Mouse (Mus musculus): ENCODE data around the gene Hoxc8. TPM values are rescaled to one million over a fixed set of nuclear protein-coding genes. Genes with fewer than 3 reads are reported as not detected.
A peak's percentile ranks its signal among the peaks of the same experiment; 100 is the strongest.

Gene Hoxc8
- polyA plus RNA-seq, 1 experiment from 2014 or later: not detected

MicroRNAs within 50 kb of the gene (microRNA counts, 519-probe panel; counts per million panel counts)
- microRNA mmu-miR-615-3p: 1,555 counts per million, percentile 2 among the panel's probes with 10 or more counts
- microRNA mmu-miR-615-5p: not detected

Other genes with a start within 250 kb of the Hoxc8 start
- gene Hoxc13, start 69.5 kb upstream of the Hoxc8 start, polyA plus RNA-seq (2014; fragmentation: Nextera tagmentation; extraction: Ambion mirVana): 0.11 and 0.48 TPM in 2 replicates
- not detected in 2 replicates for gene Hoxc12, start 53.9 kb upstream of the Hoxc8 start, polyA plus RNA-seq (2014; fragmentation: Nextera tagmentation; extraction: Ambion mirVana)
- not detected in 2 replicates for gene Hoxc11, start 36.2 kb upstream of the Hoxc8 start, polyA plus RNA-seq (2014; fragmentation: Nextera tagmentation; extraction: Ambion mirVana)
- gene Hoxc10, start 23.8 kb upstream of the Hoxc8 start, polyA plus RNA-seq (2014; fragmentation: Nextera tagmentation; extraction: Ambion mirVana): not detected in 2 replicates
- gene Hoxc5, start 23.2 kb upstream of the Hoxc8 start, polyA plus RNA-seq (2014; fragmentation: Nextera tagmentation; extraction: Ambion mirVana): 21.0 and 21.6 TPM in 2 replicates
- gene Hoxc9, start 14.2 kb upstream of the Hoxc8 start, polyA plus RNA-seq (2014; fragmentation: Nextera tagmentation; extraction: Ambion mirVana): not detected in 2 replicates
- gene Hoxc6, start 7.7 kb downstream of the Hoxc8 start, polyA plus RNA-seq (2014; fragmentation: Nextera tagmentation; extraction: Ambion mirVana): 0.45 and 5.4 TPM in 2 replicates
- gene Hoxc4, start 28.3 kb downstream of the Hoxc8 start, polyA plus RNA-seq (2014; fragmentation: Nextera tagmentation; extraction: Ambion mirVana): 37.3 and 37.8 TPM in 2 replicates
- gene Smug1, start 176.5 kb downstream of the Hoxc8 start, polyA plus RNA-seq (2014; fragmentation: Nextera tagmentation; extraction: Ambion mirVana): 23.9 and 35.8 TPM in 2 replicates
- 185 and 204 TPM in 2 replicates for gene Cbx5, start 249.2 kb downstream of the Hoxc8 start, polyA plus RNA-seq (2014; fragmentation: Nextera tagmentation; extraction: Ambion mirVana)
- 1,309 and 1,311 TPM in 2 replicates for gene Hnrnpa1, start 249.8 kb downstream of the Hoxc8 start, polyA plus RNA-seq (2014; fragmentation: Nextera tagmentation; extraction: Ambion mirVana)